ENCODE assay signal across 30 mouse cellular contexts in the genomic region with DNA sequence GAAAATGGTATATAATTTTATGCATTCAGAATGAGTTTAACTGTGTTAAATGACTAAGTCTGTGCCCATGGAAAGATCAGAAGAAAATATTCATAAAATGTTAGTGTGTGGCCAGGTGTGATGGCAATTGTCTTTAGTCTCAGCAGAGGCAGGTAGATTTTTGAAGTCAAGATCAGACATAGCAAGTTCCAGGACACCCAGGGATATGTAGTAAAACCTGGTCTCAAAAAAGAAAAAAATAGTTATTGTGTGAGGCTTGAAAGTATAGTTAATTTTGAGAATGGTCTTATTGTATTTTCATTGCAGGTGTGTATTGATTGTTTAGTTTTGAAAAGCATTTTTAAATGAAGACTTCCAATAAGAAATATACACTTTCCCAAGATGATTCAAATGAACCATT. TPM values are rescaled to one million over a fixed set of nuclear protein-coding genes. Genes with fewer than 3 reads are reported as not detected.
"Had no signal": no experiment of that assay in that cellular context is flagged by ENCODE, and none has a peak within 500 bp of the region (broad histone marks: within the 10 kb centered on the region; RNA-seq: fewer than 3 reads in every experiment).

No protein-coding gene starts in this region.

- H3K4me3 ChIP-seq: embryonic facial prominence, embryonic 10.5 days; embryonic facial prominence, embryonic 12.5 days; embryonic facial prominence, embryonic 13.5 days; embryonic facial prominence, embryonic 15.5 days; erythroblast, embryonic 14.5 days; forebrain, embryonic 10.5 days; forebrain, embryonic 12.5 days; forebrain, embryonic 13.5 days; forebrain, embryonic 15.5 days; heart, adult 2 months; heart, embryonic 10.5 days had no signal

- H3K4me2 ChIP-seq: embryonic facial prominence, embryonic 12.5 days; embryonic facial prominence, embryonic 13.5 days; embryonic facial prominence, embryonic 15.5 days; forebrain, embryonic 12.5 days; forebrain, embryonic 13.5 days; forebrain, embryonic 15.5 days had no signal

- H3K27me3 ChIP-seq: embryonic facial prominence, embryonic 12.5 days; embryonic facial prominence, embryonic 13.5 days; embryonic facial prominence, embryonic 15.5 days; forebrain, embryonic 12.5 days; forebrain, embryonic 13.5 days; forebrain, embryonic 15.5 days had no signal

- ATAC-seq: forebrain, embryonic 13.5 days; forebrain, embryonic 14.5 days; forebrain, embryonic 15.5 days; forebrain, embryonic 16.5 days; forebrain, postnatal 0 days had no signal

- H3K9ac ChIP-seq: embryonic facial prominence, embryonic 12.5 days; embryonic facial prominence, embryonic 13.5 days; embryonic facial prominence, embryonic 15.5 days; forebrain, embryonic 12.5 days; forebrain, embryonic 13.5 days; forebrain, embryonic 15.5 days; forebrain, postnatal 0 days had no signal

- H3K36me3 ChIP-seq: embryonic facial prominence, embryonic 10.5 days; embryonic facial prominence, embryonic 12.5 days; embryonic facial prominence, embryonic 13.5 days; embryonic facial prominence, embryonic 15.5 days; forebrain, embryonic 10.5 days; forebrain, embryonic 12.5 days; forebrain, embryonic 15.5 days; heart, embryonic 10.5 days had no signal

- H3K4me1 ChIP-seq: embryonic facial prominence, embryonic 12.5 days; embryonic facial prominence, embryonic 13.5 days; embryonic facial prominence, embryonic 15.5 days; forebrain, embryonic 12.5 days; forebrain, embryonic 13.5 days; forebrain, embryonic 15.5 days had no signal

- H3K9me3 ChIP-seq: embryonic facial prominence, embryonic 10.5 days; embryonic facial prominence, embryonic 12.5 days; embryonic facial prominence, embryonic 13.5 days; embryonic facial prominence, embryonic 15.5 days; forebrain, embryonic 10.5 days; forebrain, embryonic 12.5 days; forebrain, embryonic 13.5 days; forebrain, embryonic 15.5 days; heart, embryonic 10.5 days had no signal

- DNase-seq: cerebellum, adult 9-10 months; cerebellum, adult 9-11 months; cerebellum, postnatal 10 days; cerebellum, postnatal 14 days; cerebellum, postnatal 25 days; cerebellum, postnatal 36 days; embryo, embryonic 11 days; forebrain, postnatal 0 days; gastrocnemius, postnatal 10 days; gastrocnemius, postnatal 36 days had no signal

- H3K27ac ChIP-seq: embryonic facial prominence, embryonic 10.5 days; embryonic facial prominence, embryonic 12.5 days; embryonic facial prominence, embryonic 13.5 days; embryonic facial prominence, embryonic 15.5 days; forebrain, embryonic 10.5 days; forebrain, embryonic 12.5 days; forebrain, embryonic 13.5 days; forebrain, embryonic 15.5 days; heart, embryonic 10.5 days had no signal

RNA-seq across cellular contexts. Expression of a gene that starts 47.0 kb away (rescaled TPM):
- total RNA-seq: gastrocnemius, adult 18-20 months; gastrocnemius, postnatal 36 days; heart, adult 18-20 months; heart, adult 2 months had no signal
- polyA plus RNA-seq: embryonic facial prominence, embryonic 10.5 days; embryonic facial prominence, embryonic 11.5 days; erythroblast, embryonic 14.5 days; forebrain, embryonic 11.5 days; heart, embryonic 10.5 days had no signal

RNA-seq across cellular contexts. Expression of a gene that starts 47.1 kb away (rescaled TPM):
- total RNA-seq: common myeloid progenitor, adult 5-6 weeks; forebrain, postnatal 0 days; gastrocnemius, adult 18-20 months; gastrocnemius, postnatal 25 days; gastrocnemius, postnatal 36 days; gastrocnemius, postnatal 4 days had no signal
- polyA plus RNA-seq: embryonic facial prominence, embryonic 10.5 days; embryonic facial prominence, embryonic 11.5 days; embryonic facial prominence, embryonic 12.5 days; embryonic facial prominence, embryonic 13.5 days; erythroblast, embryonic 14.5 days; forebrain, embryonic 10.5 days; forebrain, embryonic 12.5 days; forebrain, embryonic 13.5 days; forebrain, embryonic 14.5 days; forebrain, embryonic 16.5 days; forebrain, postnatal 0 days; heart, adult 2 months had no signal
